Mouse (Mus musculus): ENCODE data around the gene Aox3.

- TF ChIP-seq CTCF (IDR thresholded peaks at IDR 0.05; ENCODE audit: extremely low read depth, insufficient read length, insufficient replicate concordance, low read depth, low read length) = no peak
- TF ChIP-seq POLR2A (IDR thresholded peaks at IDR 0.05; ENCODE audit: low read depth, low read length) = no peak
These were observed 38.7 kb upstream of the Aox3 start for GRCm38 (mm10) chr1:58074266-58074665.

All from small intestine, adult 2 months (tissue).